Mouse (Mus musculus): Measurements from ENCODE around the gene Prrx2. TPM values are rescaled to one million over a fixed set of nuclear protein-coding genes. Genes with fewer than 3 reads are reported as not detected.

Gene Prrx2
- total RNA-seq, 4 experiments from 2014 or later, result 0.65 to 2.0 (median 0.78) TPM

DNA sequence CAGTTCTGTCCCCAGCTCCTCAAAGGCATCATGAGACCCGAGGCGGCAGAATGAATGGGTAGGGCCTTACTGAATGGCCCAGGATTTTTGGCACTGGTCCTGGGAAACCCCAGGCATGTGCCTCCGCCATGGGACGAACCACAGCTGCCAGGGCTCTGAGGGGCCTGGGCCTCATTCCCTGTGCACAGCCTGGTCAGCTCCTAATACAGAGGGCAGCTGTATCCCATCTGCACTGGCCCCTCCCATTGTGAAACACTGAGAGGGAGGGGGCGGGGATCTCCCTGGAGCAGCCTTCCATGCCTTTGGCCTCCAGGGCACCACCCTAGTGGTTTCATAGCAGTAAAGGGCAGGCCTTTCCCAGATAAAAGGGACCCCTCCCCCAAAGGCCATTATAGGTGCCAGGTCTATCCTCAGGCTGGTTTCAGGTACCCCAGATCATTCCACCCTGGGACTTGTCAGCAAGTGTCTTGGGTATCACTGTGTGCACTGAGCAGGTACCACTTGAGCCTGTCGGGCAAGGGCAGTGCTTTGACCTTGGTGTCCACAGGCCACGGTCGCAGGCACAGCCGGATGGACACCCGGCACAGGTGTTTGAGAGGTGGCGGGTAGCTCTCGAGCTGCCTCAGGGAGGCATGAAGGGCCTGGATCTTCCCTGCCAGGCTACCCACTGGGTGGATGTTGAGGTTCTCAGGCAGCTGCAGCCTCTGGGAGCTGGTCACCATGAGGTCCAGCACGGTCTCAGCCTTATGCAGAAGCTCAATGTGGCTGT is 11.2 kb upstream of the Prrx2 start:
- DNase-seq (ENCODE audit: low spot score in 2 of 2), result no peak

- DNase-seq (ENCODE audit: low spot score in 2 of 2), result peak in 1 of 2 experiments; percentile 22
These were observed 7.7 kb upstream of the Prrx2 start for GRCm38 (mm10) chr2:30826825-30827748.

DNA sequence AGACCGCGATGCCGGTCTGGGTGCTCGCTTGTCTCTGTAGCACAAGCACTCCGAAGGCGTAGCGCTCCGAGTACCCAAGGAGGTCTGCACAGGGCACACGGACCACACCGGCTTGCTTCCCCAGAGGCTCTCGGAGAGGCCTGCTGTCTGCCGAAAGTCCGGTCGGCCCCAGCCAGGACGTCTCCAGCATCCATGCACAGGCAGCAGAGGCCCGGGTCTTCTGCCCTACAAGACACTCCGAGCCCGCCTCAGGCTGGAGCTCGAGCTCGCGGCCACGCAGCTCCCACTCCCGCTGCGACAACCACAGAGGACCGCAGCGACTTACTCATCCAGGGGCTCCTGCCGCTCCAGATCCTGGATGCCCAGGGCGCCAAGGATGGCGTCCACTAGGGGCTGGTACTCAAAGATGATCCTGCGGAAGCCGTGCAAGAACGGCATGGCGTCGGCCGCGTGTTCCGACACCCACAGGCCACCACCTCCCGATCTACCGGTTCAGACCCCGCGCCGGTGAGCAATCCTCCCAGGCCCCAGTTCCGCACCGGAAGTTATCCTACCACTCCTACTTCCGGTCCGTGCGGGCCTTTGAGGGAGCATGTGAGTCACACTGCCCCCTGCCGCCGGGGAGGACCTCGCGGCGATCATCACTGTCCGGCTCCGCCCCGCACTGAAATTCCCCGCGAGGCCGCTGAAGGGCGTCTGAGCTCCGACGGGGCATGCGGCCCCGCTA is 6.9 kb upstream of the Prrx2 start:
- peak; percentile 92 to 93 for DNase-seq (ENCODE audit: low spot score in 2 of 2)

DNA sequence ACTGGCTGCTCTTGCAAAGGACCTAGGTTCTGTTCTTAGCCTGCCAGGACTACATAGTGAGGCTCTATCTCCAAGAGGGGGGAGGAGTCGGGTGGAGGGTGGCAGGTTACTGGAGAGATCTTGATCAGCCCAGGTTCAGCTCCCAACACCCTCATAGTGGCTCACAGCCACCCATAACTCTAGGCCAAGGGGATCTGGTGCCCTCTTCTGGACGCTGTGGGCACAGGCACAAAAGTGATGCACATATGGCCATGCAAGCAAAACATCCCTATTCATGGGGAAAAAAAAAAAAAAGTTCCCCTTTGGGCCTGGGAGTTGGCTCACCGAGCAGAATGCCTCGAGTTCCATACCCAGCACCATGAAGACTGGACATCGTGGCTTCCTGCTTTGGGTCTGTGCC is 5.5 kb upstream of the Prrx2 start:
- DNase-seq (ENCODE audit: low spot score in 2 of 2), result no peak

DNA sequence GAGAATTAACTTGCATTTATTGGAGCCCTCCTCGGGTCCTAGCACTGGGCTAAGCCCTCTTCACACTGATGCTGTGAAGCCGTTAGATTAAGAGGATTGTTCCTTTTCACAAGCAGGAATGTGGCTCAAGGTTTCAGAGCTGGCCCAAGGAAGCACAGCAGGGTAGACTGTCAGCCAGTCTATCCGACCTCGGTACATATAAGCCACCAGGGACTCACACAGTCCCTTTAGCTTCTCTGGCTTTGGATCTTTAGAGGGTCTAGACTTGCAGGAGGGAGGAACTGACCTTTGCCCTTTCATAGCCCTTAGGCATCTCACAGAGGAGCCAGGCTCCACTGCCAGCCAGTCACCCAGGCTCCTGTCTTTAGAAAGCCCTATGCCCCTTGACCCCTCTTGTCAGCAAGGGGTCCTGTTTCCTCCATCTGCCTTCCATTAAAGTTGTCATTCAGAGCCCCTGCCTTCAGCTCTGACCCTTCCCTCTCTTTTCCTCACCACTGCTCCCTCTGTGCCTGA is 4.4 kb upstream of the Prrx2 start, which contains the start of gene Asb6:
Gene Asb6 (minus strand): TSS at position 51 of the 513 bp plus-strand sequence.
- no peak for DNase-seq (ENCODE audit: low spot score in 2 of 2)

DNA sequence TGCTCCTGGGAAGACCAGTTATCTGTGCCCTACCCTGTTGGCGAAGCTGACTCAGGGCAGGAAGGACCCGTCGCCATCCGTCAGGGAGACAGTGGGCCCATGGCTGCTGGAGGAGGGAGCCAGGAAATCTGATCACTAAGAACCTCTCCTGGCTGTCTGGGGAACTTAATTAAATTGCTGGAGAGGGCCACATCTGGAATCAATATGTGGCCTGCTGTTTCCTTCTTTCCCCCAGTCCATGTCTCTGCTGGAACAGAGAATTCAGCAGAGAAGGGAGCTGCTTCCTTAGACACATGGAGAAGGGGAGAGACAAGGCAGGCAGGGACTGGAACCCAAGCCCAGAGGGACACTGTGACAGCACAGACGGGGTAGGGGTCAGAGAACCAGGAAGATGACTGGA is 1.1 kb upstream of the Prrx2 start:
- no peak for DNase-seq (ENCODE audit: low spot score in 2 of 2)

- DNase-seq (ENCODE audit: low spot score in 2 of 2), result no peak
These were observed 1.6 kb downstream of the Prrx2 start for GRCm38 (mm10) chr2:30836238-30836990.

DNA sequence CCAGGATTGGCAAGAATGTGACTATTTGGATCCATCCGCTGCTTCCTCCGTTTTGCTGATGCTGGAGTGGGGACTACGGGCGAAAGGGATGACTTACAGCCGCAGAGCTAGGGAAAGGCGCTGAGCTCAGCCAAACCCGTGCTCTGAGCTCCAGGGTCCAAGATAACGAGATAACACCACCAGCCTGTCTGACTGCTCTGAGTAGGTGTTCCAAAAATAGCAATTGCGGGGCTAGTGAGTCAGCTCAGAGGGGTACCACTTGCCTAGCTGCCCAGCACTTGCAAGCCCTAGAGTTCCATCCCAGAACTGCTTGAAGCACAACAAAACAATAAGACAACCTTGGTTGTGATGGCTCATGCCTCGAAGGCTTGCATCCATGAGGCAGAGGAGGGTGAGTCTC is 7.8 kb downstream of the Prrx2 start:
- DNase-seq (ENCODE audit: low spot score in 2 of 2), result no peak

GRCm38 (mm10) chr2:30845152-30846070 is 10.6 kb downstream of the Prrx2 start:
- DNase-seq (ENCODE audit: low spot score in 2 of 2), result no peak

DNA sequence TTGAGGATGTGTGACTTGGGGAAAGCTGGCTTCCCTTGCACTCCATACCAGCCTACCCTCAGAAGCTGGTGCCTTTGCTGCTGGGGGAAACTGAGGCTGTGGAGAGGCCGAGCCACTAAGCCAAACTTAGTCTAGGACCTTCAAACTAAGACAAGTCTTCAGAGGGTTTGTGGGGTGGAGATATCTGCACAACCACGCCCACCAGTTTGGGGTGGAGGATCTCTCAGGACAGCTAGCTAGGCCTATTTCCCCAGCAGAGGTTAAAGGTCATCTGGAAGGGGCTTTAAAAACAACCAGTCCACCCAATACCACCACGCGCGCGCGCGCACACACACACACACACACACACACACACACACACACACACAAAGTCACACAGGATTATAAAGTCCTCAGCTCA is 11.5 kb downstream of the Prrx2 start:
- DNase-seq (ENCODE audit: low spot score in 2 of 2), result no peak

- no peak for DNase-seq (ENCODE audit: low spot score in 2 of 2)
These were observed 12.0 kb downstream of the Prrx2 start for GRCm38 (mm10) chr2:30846723-30847122.

- no peak for DNase-seq (ENCODE audit: low spot score in 2 of 2)
These were observed 13.4 kb downstream of the Prrx2 start for GRCm38 (mm10) chr2:30848184-30848583.

GRCm38 (mm10) chr2:30850581-30850980 is 15.8 kb downstream of the Prrx2 start:
- DNase-seq (ENCODE audit: low spot score in 2 of 2), result no peak

GRCm38 (mm10) chr2:30852771-30853313 is 18.1 kb downstream of the Prrx2 start:
- no peak for DNase-seq (ENCODE audit: low spot score in 2 of 2)

GRCm38 (mm10) chr2:30857076-30857475 is 22.3 kb downstream of the Prrx2 start:
- DNase-seq (ENCODE audit: low spot score in 2 of 2), result no peak

GRCm38 (mm10) chr2:30859782-30860181 is 25.0 kb downstream of the Prrx2 start:
- DNase-seq (ENCODE audit: low spot score in 2 of 2), result no peak

DNA sequence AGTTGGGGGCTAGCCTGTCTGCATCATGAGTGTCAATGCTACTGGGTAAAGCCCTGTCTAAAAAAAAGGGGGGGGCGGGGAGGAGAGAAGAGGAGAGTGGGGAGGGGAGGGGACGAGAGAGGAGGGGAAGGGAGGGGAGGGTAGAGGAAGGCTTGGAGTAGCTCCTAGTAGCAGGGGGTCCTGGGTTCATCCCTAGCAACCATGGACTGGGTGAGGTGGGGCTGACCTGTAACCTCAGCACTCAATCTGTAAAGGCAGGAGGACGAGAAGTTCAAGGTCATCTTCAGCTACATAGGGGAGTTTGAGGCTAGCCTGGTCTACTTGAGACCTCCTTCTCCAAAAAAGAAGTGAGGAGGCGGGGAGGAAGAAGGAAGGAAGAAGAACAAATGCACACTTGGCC is 27.3 kb downstream of the Prrx2 start:
- DNase-seq (ENCODE audit: low spot score in 2 of 2), result no peak

DNA sequence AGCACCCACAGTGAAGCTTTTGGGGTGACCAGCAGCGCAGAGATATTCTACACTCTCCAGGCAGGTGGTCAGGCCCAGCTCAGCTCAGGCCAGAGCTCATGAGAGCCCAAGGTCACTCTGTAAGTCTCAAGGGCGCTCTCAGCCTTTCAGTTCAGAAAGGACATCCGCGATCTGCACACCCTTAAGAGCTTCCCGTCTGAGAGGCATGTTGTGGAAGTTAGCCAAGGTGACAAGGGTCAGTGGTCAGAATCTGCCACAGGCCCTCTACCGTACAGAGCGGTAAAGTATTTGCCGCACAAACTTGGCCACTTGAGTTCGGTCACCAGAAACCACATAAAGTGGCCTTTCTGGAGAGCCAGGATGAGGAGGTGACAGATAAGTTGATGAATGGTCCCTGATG is 28.8 kb downstream of the Prrx2 start:
- no peak for DNase-seq (ENCODE audit: low spot score in 2 of 2)

GRCm38 (mm10) chr2:30864968-30865381 is 30.2 kb downstream of the Prrx2 start:
- DNase-seq (ENCODE audit: low spot score in 2 of 2), result peak in 1 of 2 experiments; percentile 44

Measured in gastrocnemius, adult 8-10 months (tissue).